ENCODE assay signal across 14 mouse cellular contexts in the genomic region with DNA sequence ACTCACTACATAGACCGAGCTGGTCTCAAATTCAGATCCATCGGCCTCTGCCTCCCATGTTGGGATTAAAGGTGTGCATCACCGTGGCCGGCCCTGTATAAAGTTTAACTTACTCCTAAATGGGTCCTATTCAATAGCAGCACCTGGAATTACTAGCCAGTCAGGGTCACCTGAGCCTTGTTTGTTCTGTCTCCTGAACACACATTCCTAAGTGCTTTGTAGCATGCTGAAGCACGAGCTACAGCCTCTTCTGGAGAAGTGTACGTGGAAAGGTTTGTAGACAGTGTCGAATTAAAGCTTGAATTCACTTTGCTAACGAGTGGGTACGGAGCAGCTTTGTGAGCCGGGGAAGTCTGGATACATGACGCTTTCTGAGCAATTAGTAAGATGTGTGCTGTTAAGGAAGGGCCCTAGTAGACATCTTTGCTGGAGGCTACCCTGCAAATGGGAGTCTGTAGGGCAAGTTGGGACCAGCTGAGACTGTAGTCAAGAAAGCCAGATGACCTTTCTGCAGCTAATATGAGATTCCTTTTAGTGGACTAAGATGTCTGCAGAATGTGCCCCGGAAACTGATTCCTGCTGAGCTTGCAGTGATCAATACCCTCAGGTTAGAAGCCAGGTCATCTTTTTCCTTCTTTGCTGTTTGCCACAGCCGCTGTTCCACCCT. TPM values are rescaled to one million over a fixed set of nuclear protein-coding genes. Genes with fewer than 3 reads are reported as not detected.
DNase-seq lines count a peak whose midpoint lies in the region; ATAC-seq and TF ChIP-seq lines count a peak whose summit lies in the region.
"Had no signal": no experiment of that assay in that cellular context is flagged by ENCODE, and none has a peak within 500 bp of the region (broad histone marks: within the 10 kb centered on the region; RNA-seq: fewer than 3 reads in every experiment).

No protein-coding gene starts in this region.

- no peak for TF ChIP-seq CTCF in stomach, postnatal 0 days (IDR thresholded peaks at IDR 0.05; ENCODE audit: low read depth)
- no peak for TF ChIP-seq CTCF in midbrain, postnatal 0 days (IDR thresholded peaks at IDR 0.05)

- ATAC-seq in intestine, embryonic 16.5 days = peak; percentile 21; the same call in 1 of the 2 replicates
- ATAC-seq in limb, embryonic 11.5 days (ENCODE audit: insufficient number of reproducible peaks, low FRiP score, low TSS enrichment, low read depth) = no peak
- peak; percentile 35; the same call in 1 of the 2 replicates for ATAC-seq in stomach, postnatal 0 days (ENCODE audit: low FRiP score, low TSS enrichment)
- ATAC-seq in midbrain, postnatal 0 days (ENCODE audit: low FRiP score) = no peak
- ATAC-seq: forebrain, embryonic 15.5 days had no signal

- no peak overlapping the region for H3K4me3 ChIP-seq in intestine, embryonic 16.5 days (ENCODE audit: low read length)
- no peak overlapping the region for H3K4me3 ChIP-seq in limb, embryonic 11.5 days (ENCODE audit: low read depth, low read length)
- no peak overlapping the region for H3K4me3 ChIP-seq in stomach, postnatal 0 days (ENCODE audit: low read depth, low read length)
- H3K4me3 ChIP-seq in midbrain, postnatal 0 days (ENCODE audit: low read depth, low read length) = no peak overlapping the region
- H3K4me3 ChIP-seq: forebrain, embryonic 15.5 days had no signal

- intact Hi-C loops in left cerebral cortex, postnatal 36 days (cut with DNase I) = no loop called here

- peak; percentile 57 to 75 for DNase-seq in lung, adult 18-20 months
- no peak for DNase-seq in lung, postnatal 4 days
- DNase-seq in limb, embryonic 11.5 days (ENCODE audit: low spot score) = no peak
- peak; percentile 58 for DNase-seq in stomach, postnatal 0 days (ENCODE audit: low spot score)
- DNase-seq in left cerebral cortex, postnatal 36 days (ENCODE audit: low spot score in 2 of 2) = no peak
- DNase-seq in midbrain, postnatal 0 days (ENCODE audit: low spot score) = no peak
- DNase-seq: cerebellum, adult 9-10 months; gastrocnemius, postnatal 10 days; left cerebral cortex, postnatal 4 days; right cerebral cortex, postnatal 14 days; thymus, postnatal 25 days had no signal

- no peak overlapping the region for H3K9ac ChIP-seq in intestine, embryonic 16.5 days (ENCODE audit: low read depth, low read length)
- H3K9ac ChIP-seq in limb, embryonic 11.5 days (ENCODE audit: low read length) = no peak overlapping the region
- H3K9ac ChIP-seq in stomach, postnatal 0 days (ENCODE audit: low read length) = no peak overlapping the region
- H3K9ac ChIP-seq in midbrain, postnatal 0 days (replicated peaks; ENCODE audit: low read length, poor library complexity, severe bottlenecking) = no peak overlapping the region
- H3K9ac ChIP-seq: forebrain, embryonic 15.5 days had no signal

- no peak overlapping the region for H3K4me2 ChIP-seq in intestine, embryonic 16.5 days (ENCODE audit: low read depth, low read length)
- H3K4me2 ChIP-seq in limb, embryonic 11.5 days (ENCODE audit: low read depth, severe bottlenecking) = no peak overlapping the region
- H3K4me2 ChIP-seq in stomach, postnatal 0 days (replicated peaks; ENCODE audit: low read depth) = 0 out of 2 replicates have a peak overlapping the region, but pooled peaks have one; percentile 0
- no peak overlapping the region for H3K4me2 ChIP-seq in midbrain, postnatal 0 days (ENCODE audit: low read depth, low read length, poor library complexity, severe bottlenecking)
- H3K4me2 ChIP-seq: forebrain, embryonic 15.5 days; heart, embryonic 11.5 days had no signal

- H3K4me1 ChIP-seq in intestine, embryonic 16.5 days (ENCODE audit: control insufficient read depth, insufficient read depth, low read length) = peaks cover 60% of the 10 kb centered on the region
- peaks cover 12% of the 10 kb centered on the region for H3K4me1 ChIP-seq in limb, embryonic 11.5 days (ENCODE audit: control insufficient read depth, insufficient read depth, low read length)
- peaks cover 22% of the 10 kb centered on the region for H3K4me1 ChIP-seq in stomach, postnatal 0 days (replicated peaks; ENCODE audit: control insufficient read depth, insufficient read depth)
- no peaks in the 10 kb centered on the region; the same call in 1 of the 2 replicates for H3K4me1 ChIP-seq in midbrain, postnatal 0 days (ENCODE audit: insufficient read depth, low read length)

- H3K27me3 ChIP-seq in intestine, embryonic 16.5 days (replicated peaks; ENCODE audit: control insufficient read depth, insufficient read depth, low read length) = no peaks in the 10 kb centered on the region
- no peaks in the 10 kb centered on the region for H3K27me3 ChIP-seq in limb, embryonic 11.5 days (ENCODE audit: control insufficient read depth, insufficient read depth, low read length)
- no peaks in the 10 kb centered on the region for H3K27me3 ChIP-seq in stomach, postnatal 0 days (ENCODE audit: control insufficient read depth, insufficient read depth, low read length)
- no peaks in the 10 kb centered on the region for H3K27me3 ChIP-seq in midbrain, postnatal 0 days (ENCODE audit: insufficient read depth, low read length)
- H3K27me3 ChIP-seq: forebrain, embryonic 15.5 days had no signal

- no peaks in the 10 kb centered on the region for H3K9me3 ChIP-seq in intestine, embryonic 16.5 days (ENCODE audit: control insufficient read depth, low read length)
- no peaks in the 10 kb centered on the region for H3K9me3 ChIP-seq in limb, embryonic 11.5 days (ENCODE audit: control insufficient read depth, low read length)
- H3K9me3 ChIP-seq in stomach, postnatal 0 days (ENCODE audit: control insufficient read depth, low read length) = no peaks in the 10 kb centered on the region
- no peaks in the 10 kb centered on the region for H3K9me3 ChIP-seq in midbrain, postnatal 0 days (ENCODE audit: low read length)
- H3K9me3 ChIP-seq: forebrain, embryonic 15.5 days had no signal

- no peaks in the 10 kb centered on the region for H3K36me3 ChIP-seq in intestine, embryonic 16.5 days (ENCODE audit: control insufficient read depth, insufficient read depth, low read length)
- no peaks in the 10 kb centered on the region for H3K36me3 ChIP-seq in limb, embryonic 11.5 days (ENCODE audit: control insufficient read depth, insufficient read depth, low read length)
- no peaks in the 10 kb centered on the region for H3K36me3 ChIP-seq in stomach, postnatal 0 days (ENCODE audit: control insufficient read depth, insufficient read depth, low read length)
- H3K36me3 ChIP-seq in midbrain, postnatal 0 days (ENCODE audit: insufficient read depth, low read length) = no peaks in the 10 kb centered on the region
- H3K36me3 ChIP-seq: forebrain, embryonic 15.5 days had no signal

- no peak for TF ChIP-seq EP300 in stomach, postnatal 0 days (optimal IDR thresholded peaks at IDR 0.05)

- H3K27ac ChIP-seq in intestine, embryonic 16.5 days (ENCODE audit: low read length) = peak overlapping the region; percentile 1; the same call in 1 of the 2 replicates
- 0 out of 2 replicates have a peak overlapping the region, but pooled peaks have one; percentile 12 for H3K27ac ChIP-seq in limb, embryonic 11.5 days (replicated peaks; ENCODE audit: low read depth, low read length)
- H3K27ac ChIP-seq in stomach, postnatal 0 days (replicated peaks) = peak overlapping the region; percentile 72
- no peak overlapping the region for H3K27ac ChIP-seq in midbrain, postnatal 0 days (ENCODE audit: low read depth, low read length)
- H3K27ac ChIP-seq: forebrain, embryonic 15.5 days had no signal

- 60% methylated on average over 13 of the region's 13 CpGs for WGBS in intestine, embryonic 16.5 days
- 68% methylated on average over 13 of the region's 13 CpGs for WGBS in limb, embryonic 11.5 days
- 50% methylated on average over 13 of the region's 13 CpGs for WGBS in stomach, postnatal 0 days
- WGBS in midbrain, postnatal 0 days = 78% methylated on average over 13 of the region's 13 CpGs

RNA-seq across cellular contexts. Expression of gene Srp9, which starts 32.7 kb away (rescaled TPM):
- 135 and 142 TPM in 2 replicates for polyA plus RNA-seq in intestine, embryonic 16.5 days (2015; fragmentation: Nextera tagmentation; extraction: Ambion mirVana)
- 178 and 179 TPM in 2 replicates for polyA plus RNA-seq in limb, embryonic 11.5 days (2014; fragmentation: Nextera tagmentation; extraction: Ambion mirVana)
- 206 and 215 TPM in 2 replicates for polyA plus RNA-seq in stomach, postnatal 0 days (2015; fragmentation: Nextera tagmentation; extraction: Ambion mirVana)
- 10 to 100 TPM; 61.0 to 63.4 TPM for total RNA-seq in left cerebral cortex, postnatal 36 days (2021)
- 70.5 and 76.1 TPM in 2 replicates for total RNA-seq in midbrain, postnatal 0 days (2014; rRNA removed)
- 169 and 173 TPM in 2 replicates for polyA plus RNA-seq in midbrain, postnatal 0 days (2015; fragmentation: Nextera tagmentation; extraction: Ambion mirVana)

Comparison
In these comparisons a context has a peak if more than half of its experiments do, and no peak if none do; other contexts are left out.
1. DNase-seq: peak in lung, adult 18-20 months (2 of 2) and stomach, postnatal 0 days (single experiment); none in lung, postnatal 4 days (0 of 2), limb, embryonic 11.5 days (single experiment), left cerebral cortex, postnatal 36 days (0 of 2) and midbrain, postnatal 0 days (single experiment).
2. ATAC-seq: peak in intestine, embryonic 16.5 days (single experiment) and stomach, postnatal 0 days (single experiment); none in limb, embryonic 11.5 days (single experiment) and midbrain, postnatal 0 days (single experiment).